Mouse (Mus musculus): ENCODE data around the gene Mlana. TPM values are rescaled to one million over a fixed set of nuclear protein-coding genes. Genes with fewer than 3 reads are reported as not detected.

Gene Mlana
- total RNA-seq, 1 experiment = 3.0 TPM

DNA sequence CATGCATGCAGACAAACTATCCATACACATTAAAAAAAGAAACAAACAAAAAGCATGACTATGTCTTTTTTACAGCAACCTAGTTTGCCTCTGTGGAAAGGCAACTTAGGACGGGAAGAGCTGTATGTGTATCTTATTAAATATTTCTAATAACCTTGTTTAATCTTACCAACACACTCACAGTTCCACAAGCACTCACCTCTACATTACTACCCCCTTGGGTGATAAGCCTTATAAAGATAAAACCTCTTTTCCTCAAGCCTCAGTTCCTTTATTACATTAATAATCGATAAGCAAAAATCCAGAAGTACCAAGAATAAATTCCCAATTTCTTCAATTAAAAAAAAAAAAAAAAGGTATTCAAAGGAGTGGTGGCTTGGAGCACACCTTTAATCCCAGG lies 40.1 kb upstream of the Mlana start:
- Histone ChIP-seq H3K9ac (ENCODE audit: insufficient read depth, low read depth, low read length, poor library complexity, severe bottlenecking) (no peak overlapping the region; the same call in 1 of the 2 replicates), H3K36me3 (ENCODE audit: control insufficient read depth, insufficient read depth, low read length, poor library complexity, severe bottlenecking) (no peaks in the 10 kb centered on the region), H3K4me3 (ENCODE audit: insufficient read depth in 1 of 2, low read depth in 1 of 2, low read length in 2 of 2, poor library complexity in 1 of 2, severe bottlenecking in 1 of 2) (no peak overlapping the region), H3K9me3 (ENCODE audit: control insufficient read depth, insufficient read depth, low read depth, low read length) (no peaks in the 10 kb centered on the region), H3K27ac (ENCODE audit: insufficient read depth, low read depth, low read length, poor library complexity, severe bottlenecking) (no peak overlapping the region), H3K4me1 (ENCODE audit: control insufficient read depth in 2 of 2, insufficient read depth in 2 of 2, low read length in 2 of 2, poor library complexity in 1 of 2) (peaks cover 4 to 31% of the 10 kb centered on the region in 2 experiments)
- in situ Hi-C loops (cut with MboI; ENCODE audit: low sequenced_read_pairs in 2 of 2, unreplicated experiment in 2 of 2) = no loop called here
- no peak for DNase-seq (ENCODE audit: low read depth, low spot score)
- TF ChIP-seq CHD2 (IDR thresholded peaks at IDR 0.05; ENCODE audit: low read depth, low read length) (no peak), HCFC1 (IDR thresholded peaks at IDR 0.05; ENCODE audit: borderline replicate concordance, insufficient read depth, low read length) (no peak), MAFK (IDR thresholded peaks at IDR 0.05; ENCODE audit: insufficient read depth, low read depth, low read length) (no peak), ZNF384 (IDR thresholded peaks at IDR 0.05; ENCODE audit: low read depth, low read length) (no peak), ZC3H11A (IDR thresholded peaks at IDR 0.05; ENCODE audit: borderline replicate concordance, low read depth, low read length) (no peak)

GRCm38 (mm10) chr19:29658836-29659235 lies 38.8 kb upstream of the Mlana start:
- in situ Hi-C loops (cut with MboI; ENCODE audit: low sequenced_read_pairs in 2 of 2, unreplicated experiment in 2 of 2) = no loop called here
- Histone ChIP-seq H3K4me3 (ENCODE audit: insufficient read depth in 1 of 2, low read depth in 1 of 2, low read length in 2 of 2, poor library complexity in 1 of 2, severe bottlenecking in 1 of 2) (no peak overlapping the region), H3K36me3 (ENCODE audit: control insufficient read depth, insufficient read depth, low read length, poor library complexity, severe bottlenecking) (no peaks in the 10 kb centered on the region), H3K4me1 (ENCODE audit: control insufficient read depth in 2 of 2, insufficient read depth in 2 of 2, low read length in 2 of 2, poor library complexity in 1 of 2) (peaks cover 4 to 36% of the 10 kb centered on the region in 2 experiments), H3K9me3 (ENCODE audit: control insufficient read depth, insufficient read depth, low read depth, low read length) (no peaks in the 10 kb centered on the region), H3K9ac (ENCODE audit: insufficient read depth, low read depth, low read length, poor library complexity, severe bottlenecking) (no peak overlapping the region), H3K27ac (ENCODE audit: insufficient read depth, low read depth, low read length, poor library complexity, severe bottlenecking) (no peak overlapping the region)
- TF ChIP-seq ZC3H11A (IDR thresholded peaks at IDR 0.05; ENCODE audit: borderline replicate concordance, low read depth, low read length) (no peak), CHD2 (IDR thresholded peaks at IDR 0.05; ENCODE audit: low read depth, low read length) (no peak), MAFK (IDR thresholded peaks at IDR 0.05; ENCODE audit: insufficient read depth, low read depth, low read length) (no peak), ZNF384 (IDR thresholded peaks at IDR 0.05; ENCODE audit: low read depth, low read length) (no peak), HCFC1 (IDR thresholded peaks at IDR 0.05; ENCODE audit: borderline replicate concordance, insufficient read depth, low read length) (no peak)
- no peak for DNase-seq (ENCODE audit: low read depth, low spot score)

GRCm38 (mm10) chr19:29659705-29660104 lies 37.9 kb upstream of the Mlana start:
- no peak for DNase-seq (ENCODE audit: low read depth, low spot score)
- Histone ChIP-seq H3K4me1 (ENCODE audit: control insufficient read depth in 2 of 2, insufficient read depth in 2 of 2, low read length in 2 of 2, poor library complexity in 1 of 2) (peaks cover 4 to 32% of the 10 kb centered on the region in 2 experiments), H3K9ac (ENCODE audit: insufficient read depth, low read depth, low read length, poor library complexity, severe bottlenecking) (no peak overlapping the region), H3K9me3 (ENCODE audit: control insufficient read depth, insufficient read depth, low read depth, low read length) (no peaks in the 10 kb centered on the region), H3K27ac (ENCODE audit: insufficient read depth, low read depth, low read length, poor library complexity, severe bottlenecking) (no peak overlapping the region), H3K36me3 (ENCODE audit: control insufficient read depth, insufficient read depth, low read length, poor library complexity, severe bottlenecking) (no peaks in the 10 kb centered on the region), H3K4me3 (ENCODE audit: insufficient read depth in 1 of 2, low read depth in 1 of 2, low read length in 2 of 2, poor library complexity in 1 of 2, severe bottlenecking in 1 of 2) (no peak overlapping the region)
- in situ Hi-C loops (cut with MboI; ENCODE audit: low sequenced_read_pairs in 2 of 2, unreplicated experiment in 2 of 2) = no loop called here
- TF ChIP-seq HCFC1 (IDR thresholded peaks at IDR 0.05; ENCODE audit: borderline replicate concordance, insufficient read depth, low read length) = no peak
- TF ChIP-seq ZC3H11A (IDR thresholded peaks at IDR 0.05; ENCODE audit: borderline replicate concordance, low read depth, low read length) = no peak
- no peak for TF ChIP-seq ZNF384 (IDR thresholded peaks at IDR 0.05; ENCODE audit: low read depth, low read length)
- no peak for TF ChIP-seq CHD2 (IDR thresholded peaks at IDR 0.05; ENCODE audit: low read depth, low read length)
- no peak for TF ChIP-seq MAFK (IDR thresholded peaks at IDR 0.05; ENCODE audit: insufficient read depth, low read depth, low read length)

- H3K4me3 ChIP-seq (ENCODE audit: insufficient read depth in 1 of 2, low read depth in 1 of 2, low read length in 2 of 2, poor library complexity in 1 of 2, severe bottlenecking in 1 of 2) = no peak overlapping the region
- TF ChIP-seq ZNF384 (IDR thresholded peaks at IDR 0.05; ENCODE audit: low read depth, low read length) = no peak
- no peak overlapping the region for H3K9ac ChIP-seq (ENCODE audit: insufficient read depth, low read depth, low read length, poor library complexity, severe bottlenecking)
- no peaks in the 10 kb centered on the region for H3K9me3 ChIP-seq (ENCODE audit: control insufficient read depth, insufficient read depth, low read depth, low read length)
- in situ Hi-C loops (cut with MboI; ENCODE audit: low sequenced_read_pairs in 2 of 2, unreplicated experiment in 2 of 2) = no loop called here
- peaks cover 2 to 28% of the 10 kb centered on the region in 2 experiments for H3K4me1 ChIP-seq (ENCODE audit: control insufficient read depth in 2 of 2, insufficient read depth in 2 of 2, low read length in 2 of 2, poor library complexity in 1 of 2)
- no peak overlapping the region for H3K27ac ChIP-seq (ENCODE audit: insufficient read depth, low read depth, low read length, poor library complexity, severe bottlenecking)
- no peak for DNase-seq (ENCODE audit: low read depth, low spot score)
- H3K36me3 ChIP-seq (ENCODE audit: control insufficient read depth, insufficient read depth, low read length, poor library complexity, severe bottlenecking) = no peaks in the 10 kb centered on the region
Observed at GRCm38 (mm10) chr19:29660835-29661764, 36.5 kb upstream of the Mlana start.
